Mouse (Mus musculus): Measurements from ENCODE around the gene Plod3. TPM values are rescaled to one million over a fixed set of nuclear protein-coding genes. Genes with fewer than 3 reads are reported as not detected.

The Plod3 gene
- polyA plus RNA-seq, 1 experiment from 2014 or later: 40.1 TPM

- Histone ChIP-seq H3K4me2 (replicated peaks; ENCODE audit: low read depth, low read length) (no peak overlapping the region), H3K27ac (ENCODE audit: low read length) (no peak overlapping the region), H3K27me3 (ENCODE audit: control insufficient read depth, insufficient read depth, low read length) (no peaks in the 10 kb centered on the region), H3K36me3 (ENCODE audit: control insufficient read depth, insufficient read depth, low read length) (peaks cover 15% of the 10 kb centered on the region; the same call in 1 of the 2 replicates), H3K9ac (replicated peaks; ENCODE audit: low read depth, low read length) (no peak overlapping the region), H3K9me3 (ENCODE audit: control insufficient read depth, low read depth, low read length) (no peaks in the 10 kb centered on the region), H3K4me3 (ENCODE audit: low read depth, low read length) (no peak overlapping the region), H3K4me1 (ENCODE audit: control insufficient read depth, insufficient read depth, low read length) (peaks cover 17% of the 10 kb centered on the region; the same call in 1 of the 2 replicates)
- ATAC-seq (ENCODE audit: insufficient number of reproducible peaks, insufficient read depth, low FRiP score, low read depth): no peak
- WGBS: 92% methylated on average over 6 of the region's 6 CpGs
Observed at GRCm38 (mm10) chr5:136960053-136960452, 26.8 kb upstream of the Plod3 start.

- H3K4me2 ChIP-seq (replicated peaks; ENCODE audit: low read depth, low read length): peak overlapping the region; percentile 82
- WGBS: 25% methylated on average over 5 of the region's 5 CpGs
- no peaks in the 10 kb centered on the region for H3K9me3 ChIP-seq (ENCODE audit: control insufficient read depth, low read depth, low read length)
- peak overlapping the region; percentile 86 for H3K27ac ChIP-seq (ENCODE audit: low read length)
- H3K36me3 ChIP-seq (ENCODE audit: control insufficient read depth, insufficient read depth, low read length): peaks cover 22% of the 10 kb centered on the region; the same call in 1 of the 2 replicates
- peak overlapping the region; percentile 57 for H3K4me3 ChIP-seq (ENCODE audit: low read depth, low read length)
- peaks cover 30% of the 10 kb centered on the region for H3K4me1 ChIP-seq (ENCODE audit: control insufficient read depth, insufficient read depth, low read length)
- H3K9ac ChIP-seq (replicated peaks; ENCODE audit: low read depth, low read length): peak overlapping the region; percentile 61
- ATAC-seq (ENCODE audit: insufficient number of reproducible peaks, insufficient read depth, low FRiP score, low read depth): peak; percentile 16; the same call in 1 of the 2 replicates
- H3K27me3 ChIP-seq (ENCODE audit: control insufficient read depth, insufficient read depth, low read length): no peaks in the 10 kb centered on the region
Observed at GRCm38 (mm10) chr5:136961334-136961982, 25.4 kb upstream of the Plod3 start.

- H3K4me3 ChIP-seq (ENCODE audit: low read depth, low read length): peak overlapping the region; percentile 57
- H3K27ac ChIP-seq (ENCODE audit: low read length): peak overlapping the region; percentile 86
- H3K27me3 ChIP-seq (ENCODE audit: control insufficient read depth, insufficient read depth, low read length): no peaks in the 10 kb centered on the region
- 0% methylated on average over 20 of the region's 20 CpGs for WGBS
- ATAC-seq (ENCODE audit: insufficient number of reproducible peaks, insufficient read depth, low FRiP score, low read depth): peak; percentile 91
- H3K36me3 ChIP-seq (ENCODE audit: control insufficient read depth, insufficient read depth, low read length): peaks cover 22% of the 10 kb centered on the region; the same call in 1 of the 2 replicates
- no peaks in the 10 kb centered on the region for H3K9me3 ChIP-seq (ENCODE audit: control insufficient read depth, low read depth, low read length)
- peak overlapping the region; percentile 82 for H3K4me2 ChIP-seq (replicated peaks; ENCODE audit: low read depth, low read length)
- H3K9ac ChIP-seq (replicated peaks; ENCODE audit: low read depth, low read length): peak overlapping the region; percentile 61
- peaks cover 36% of the 10 kb centered on the region for H3K4me1 ChIP-seq (ENCODE audit: control insufficient read depth, insufficient read depth, low read length)
Observed at GRCm38 (mm10) chr5:136961983-136962461, 24.8 kb upstream of the Plod3 start.

GRCm38 (mm10) chr5:136962501-136962900 lies 24.3 kb upstream of the Plod3 start:
- Histone ChIP-seq H3K4me1 (ENCODE audit: control insufficient read depth, insufficient read depth, low read length) (peaks cover 41% of the 10 kb centered on the region), H3K36me3 (ENCODE audit: control insufficient read depth, insufficient read depth, low read length) (peaks cover 22% of the 10 kb centered on the region; the same call in 1 of the 2 replicates), H3K9me3 (ENCODE audit: control insufficient read depth, low read depth, low read length) (no peaks in the 10 kb centered on the region), H3K4me2 (replicated peaks; ENCODE audit: low read depth, low read length) (peak overlapping the region; percentile 82), H3K27ac (ENCODE audit: low read length) (peak overlapping the region; percentile 86), H3K4me3 (ENCODE audit: low read depth, low read length) (peak overlapping the region; percentile 57), H3K27me3 (ENCODE audit: control insufficient read depth, insufficient read depth, low read length) (no peaks in the 10 kb centered on the region), H3K9ac (replicated peaks; ENCODE audit: low read depth, low read length) (peak overlapping the region; percentile 61)
- peak; percentile 60 for ATAC-seq (ENCODE audit: insufficient number of reproducible peaks, insufficient read depth, low FRiP score, low read depth)
- WGBS: 2% methylated on average over 10 of the region's 10 CpGs

GRCm38 (mm10) chr5:136962966-136963540 lies 23.8 kb upstream of the Plod3 start:
- H3K4me3 ChIP-seq (ENCODE audit: low read depth, low read length): peak overlapping the region; percentile 57
- H3K4me1 ChIP-seq (ENCODE audit: control insufficient read depth, insufficient read depth, low read length): peaks cover 41% of the 10 kb centered on the region
- 65% methylated on average over 8 of the region's 8 CpGs for WGBS
- no peak for ATAC-seq (ENCODE audit: insufficient number of reproducible peaks, insufficient read depth, low FRiP score, low read depth)
- peak overlapping the region; percentile 82 for H3K4me2 ChIP-seq (replicated peaks; ENCODE audit: low read depth, low read length)
- no peaks in the 10 kb centered on the region for H3K27me3 ChIP-seq (ENCODE audit: control insufficient read depth, insufficient read depth, low read length)
- H3K9ac ChIP-seq (replicated peaks; ENCODE audit: low read depth, low read length): no peak overlapping the region; the same call in 1 of the 2 replicates
- H3K27ac ChIP-seq (ENCODE audit: low read length): no peak overlapping the region; the same call in 1 of the 2 replicates
- H3K36me3 ChIP-seq (ENCODE audit: control insufficient read depth, insufficient read depth, low read length): peaks cover 22% of the 10 kb centered on the region; the same call in 1 of the 2 replicates
- H3K9me3 ChIP-seq (ENCODE audit: control insufficient read depth, low read depth, low read length): no peaks in the 10 kb centered on the region

GRCm38 (mm10) chr5:136965210-136965609 lies 21.6 kb upstream of the Plod3 start:
- Histone ChIP-seq H3K9ac (replicated peaks; ENCODE audit: low read depth, low read length) (no peak overlapping the region), H3K4me2 (replicated peaks; ENCODE audit: low read depth, low read length) (no peak overlapping the region), H3K36me3 (ENCODE audit: control insufficient read depth, insufficient read depth, low read length) (peaks cover 22% of the 10 kb centered on the region; the same call in 1 of the 2 replicates), H3K4me1 (ENCODE audit: control insufficient read depth, insufficient read depth, low read length) (peaks cover 32% of the 10 kb centered on the region), H3K27ac (ENCODE audit: low read length) (peak overlapping the region; percentile 71; the same call in 1 of the 2 replicates), H3K9me3 (ENCODE audit: control insufficient read depth, low read depth, low read length) (no peaks in the 10 kb centered on the region), H3K27me3 (ENCODE audit: control insufficient read depth, insufficient read depth, low read length) (no peaks in the 10 kb centered on the region), H3K4me3 (ENCODE audit: low read depth, low read length) (no peak overlapping the region)
- ATAC-seq (ENCODE audit: insufficient number of reproducible peaks, insufficient read depth, low FRiP score, low read depth): no peak
- 75% methylated on average over 9 of the region's 9 CpGs for WGBS

- H3K4me2 ChIP-seq (replicated peaks; ENCODE audit: low read depth, low read length): no peak overlapping the region
- no peak overlapping the region for H3K4me3 ChIP-seq (ENCODE audit: low read depth, low read length)
- peaks cover 32% of the 10 kb centered on the region for H3K4me1 ChIP-seq (ENCODE audit: control insufficient read depth, insufficient read depth, low read length)
- H3K27me3 ChIP-seq (ENCODE audit: control insufficient read depth, insufficient read depth, low read length): no peaks in the 10 kb centered on the region
- no peak for ATAC-seq (ENCODE audit: insufficient number of reproducible peaks, insufficient read depth, low FRiP score, low read depth)
- H3K9ac ChIP-seq (replicated peaks; ENCODE audit: low read depth, low read length): no peak overlapping the region
- 75% methylated on average over 8 of the region's 8 CpGs for WGBS
- no peaks in the 10 kb centered on the region for H3K9me3 ChIP-seq (ENCODE audit: control insufficient read depth, low read depth, low read length)
- H3K27ac ChIP-seq (ENCODE audit: low read length): peak overlapping the region; percentile 71
- H3K36me3 ChIP-seq (ENCODE audit: control insufficient read depth, insufficient read depth, low read length): peaks cover 22% of the 10 kb centered on the region; the same call in 1 of the 2 replicates
Observed at GRCm38 (mm10) chr5:136965686-136966085, 21.1 kb upstream of the Plod3 start.

GRCm38 (mm10) chr5:136966331-136966730 lies 20.5 kb upstream of the Plod3 start, which contains the start of gene Cldn15:
Gene Cldn15, plus strand, starts transcription at chr5:136966616.
- H3K9ac ChIP-seq (replicated peaks; ENCODE audit: low read depth, low read length): no peak within 1 kb of the TSS
- peaks cover 22% of the 10 kb centered on the region; the same call in 1 of the 2 replicates for H3K36me3 ChIP-seq (ENCODE audit: control insufficient read depth, insufficient read depth, low read length)
- ATAC-seq (ENCODE audit: insufficient number of reproducible peaks, insufficient read depth, low FRiP score, low read depth): peak; percentile 5; the same call in 1 of the 2 replicates
- 26% methylated on average over 6 of the region's 6 CpGs for WGBS
- H3K27me3 ChIP-seq (ENCODE audit: control insufficient read depth, insufficient read depth, low read length): no peaks in the 10 kb centered on the region
- H3K9me3 ChIP-seq (ENCODE audit: control insufficient read depth, low read depth, low read length): no peaks in the 10 kb centered on the region
- H3K27ac ChIP-seq (ENCODE audit: low read length): peak within 1 kb of the TSS; percentile 71
- peaks cover 32% of the 10 kb centered on the region for H3K4me1 ChIP-seq (ENCODE audit: control insufficient read depth, insufficient read depth, low read length)
- H3K4me2 ChIP-seq (replicated peaks; ENCODE audit: low read depth, low read length): no peak within 1 kb of the TSS
- H3K4me3 ChIP-seq (ENCODE audit: low read depth, low read length): no peak within 1 kb of the TSS
